Mouse (Mus musculus) heart, postnatal 0 days (tissue): ENCODE results near the gene Dysf.

Experiments
- CTCF ChIP-seq: IDR thresholded peaks from 2 replicates; pipeline ENCODE4 v1.5.1; 2016; ENCODE audit warnings: antibody characterized with exemption, control low read depth, low read depth
- EP300 ChIP-seq: IDR thresholded peaks from 2 replicates; pipeline ENCODE4 v1.6.1; 2016; ENCODE audit warnings: antibody characterized with exemption, low read depth

DNA sequence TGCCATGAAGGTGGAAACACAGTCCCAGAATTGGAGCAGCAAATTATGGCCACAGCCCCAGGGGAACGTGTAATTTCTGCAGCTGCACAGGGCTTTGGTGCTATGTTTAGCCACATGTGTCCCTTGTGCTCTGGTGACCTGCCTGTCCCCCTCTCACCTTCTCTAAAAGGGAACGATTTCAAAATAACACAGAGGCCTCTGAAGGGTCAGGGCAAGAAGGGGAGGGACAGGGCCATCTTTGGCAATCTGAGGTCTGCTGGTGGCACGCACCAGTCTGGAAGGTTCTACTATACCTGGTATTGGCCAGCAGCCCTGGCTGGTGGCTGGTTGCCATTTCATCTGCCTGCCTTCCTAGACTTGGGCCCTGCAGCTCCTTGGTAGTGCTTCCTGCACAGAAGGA is 147.4 kb downstream of the Dysf start:
- TF ChIP-seq CTCF (no peak), EP300 (no peak)
